Mouse (Mus musculus) kidney, postnatal 25 days (tissue): ENCODE data around the gene Trappc13.
"Not testable (repeated sequence)": the region's sequence is repeated elsewhere in the genome, so short reads cannot be mapped to it uniquely, and the experiment has no call there.

Source experiments
- DNase-seq, 2 experiments: peaks; one replicate each; pipeline ENCODE4 v3.0.0; 2021; ENCODE audit warnings: mixed read lengths in 2 of 2

The Trappc13 gene

GRCm38 (mm10) chr13:104177796-104178649, at the start of gene Trappc13:
Gene Trappc13, minus strand, starts transcription at chr13:104178469.
- peak; percentile 92 to 93 for DNase-seq

- no peak for DNase-seq
Measured at GRCm38 (mm10) chr13:104227478-104227877, 49.2 kb upstream of the Trappc13 start.

DNA sequence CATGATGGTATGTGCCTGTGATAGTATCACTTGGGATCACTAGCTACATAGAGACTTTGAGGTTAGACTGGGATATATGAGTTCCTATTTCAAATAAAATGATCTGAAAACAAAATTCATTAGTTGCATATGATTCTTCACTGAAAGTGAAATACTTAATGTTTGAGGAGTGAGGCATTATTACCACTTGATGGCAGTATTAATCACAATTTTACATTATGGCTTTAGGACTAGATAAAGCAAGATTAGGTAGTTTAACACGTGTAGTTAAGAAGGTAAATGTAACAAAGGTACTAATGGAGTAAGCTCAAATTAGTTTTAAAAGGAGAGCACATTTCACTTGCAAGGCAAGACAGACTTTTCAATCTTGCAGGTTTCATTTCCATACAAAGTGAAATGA, 26.0 kb upstream of the Trappc13 start:
- no peak for DNase-seq

DNA sequence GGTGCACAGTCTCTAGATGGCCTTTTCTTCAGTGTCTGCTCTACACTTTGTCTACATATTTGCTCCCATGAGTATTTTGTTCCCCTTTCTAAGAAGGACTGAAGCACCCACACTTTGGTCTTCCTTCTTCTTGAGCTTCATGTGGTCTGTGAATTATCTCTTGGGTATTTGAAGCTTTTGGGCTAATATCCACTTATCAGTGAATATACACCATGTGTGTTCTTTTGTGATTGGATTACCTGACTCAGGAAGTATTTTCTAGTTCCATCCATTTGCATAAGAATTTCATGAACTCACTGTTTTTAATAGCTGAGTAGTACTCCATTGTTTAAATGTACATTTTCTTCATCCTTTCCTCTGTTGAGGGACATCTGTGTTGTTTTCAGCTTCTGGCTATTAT, 17.6 kb upstream of the Trappc13 start:
- not testable (repeated sequence) for DNase-seq

GRCm38 (mm10) chr13:104187357-104187756, 9.1 kb upstream of the Trappc13 start:
- no peak for DNase-seq

DNA sequence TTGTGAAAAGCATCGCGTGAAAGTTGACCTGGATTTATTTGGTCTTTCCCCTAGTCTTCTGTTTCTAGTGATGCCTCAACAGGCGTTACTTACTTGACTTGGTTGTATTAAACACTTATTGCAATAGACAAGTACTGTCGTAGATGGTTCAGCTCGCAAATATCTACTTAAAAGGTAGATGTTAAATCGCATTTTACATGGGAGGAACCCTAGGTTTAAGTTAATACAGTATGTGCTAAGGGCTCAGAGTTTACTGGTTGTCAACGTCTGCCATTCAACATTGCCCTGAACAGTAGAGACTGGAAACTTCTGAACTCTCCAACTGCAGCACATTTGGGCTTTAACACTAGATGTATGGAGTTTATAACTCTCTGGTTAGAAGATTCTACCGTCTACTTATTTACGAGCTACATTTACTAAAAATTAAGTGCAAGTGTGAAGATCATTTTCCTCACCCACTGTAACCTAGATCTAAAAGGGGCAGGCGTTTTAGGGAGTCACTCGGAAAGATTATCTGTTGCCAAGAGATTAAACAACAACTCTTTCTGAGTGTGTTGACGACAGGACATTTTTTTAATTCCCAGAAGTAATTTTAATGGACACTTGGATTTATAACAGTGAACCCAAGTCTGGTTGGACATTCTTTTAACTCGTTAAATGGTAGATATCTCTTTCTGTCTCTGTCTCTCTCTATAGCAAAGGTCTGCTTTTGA, 1.1 kb upstream of the Trappc13 start:
- DNase-seq: no peak

DNA sequence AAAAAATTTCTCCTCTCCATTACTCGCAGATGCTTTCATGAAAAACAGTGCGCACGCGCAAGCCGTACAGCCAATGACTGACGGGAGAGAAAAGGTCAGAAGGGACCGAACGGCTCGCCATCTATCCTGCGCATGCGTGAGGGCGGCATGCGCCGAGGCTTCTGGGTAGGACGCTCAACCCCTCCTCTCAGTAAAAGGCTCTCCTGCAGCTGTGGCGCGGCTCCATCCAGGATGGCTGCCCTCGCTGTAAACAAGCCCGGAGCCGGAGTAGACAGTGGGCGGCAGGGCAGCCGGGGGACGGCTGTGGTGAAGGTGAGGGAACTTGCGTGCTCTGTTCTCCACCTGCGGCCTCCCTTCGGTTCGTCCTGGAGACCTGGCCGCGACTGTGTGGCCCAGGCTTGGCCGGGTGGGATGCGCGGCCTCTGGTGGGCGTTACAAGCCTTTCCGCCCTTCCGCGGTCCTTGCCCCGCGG, 417 bp upstream of the Trappc13 start, which contains the start of gene Trim23:
Gene Trim23, plus strand, starts transcription at position 148 of the 472 bp plus-strand sequence.
- peak; percentile 99 for DNase-seq

DNA sequence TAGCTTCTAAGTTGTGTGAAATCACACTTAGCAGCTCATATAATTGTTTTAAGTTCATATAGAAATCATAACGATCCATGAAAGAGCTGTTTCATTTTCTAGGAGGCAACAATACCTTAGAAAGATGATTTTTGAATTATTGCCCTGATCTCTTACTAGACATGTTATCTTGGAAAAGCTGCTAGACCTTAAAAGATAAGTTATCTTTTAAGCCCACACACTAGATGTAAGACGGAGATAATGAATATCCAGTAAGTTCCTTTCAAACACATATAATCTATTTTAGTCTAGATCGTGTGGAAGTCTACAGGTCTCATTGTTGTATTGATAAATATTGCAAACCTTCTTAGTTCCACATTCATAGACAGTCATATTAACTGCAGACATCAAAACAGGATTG, 1.4 kb downstream of the Trappc13 start:
- no peak for DNase-seq

DNA sequence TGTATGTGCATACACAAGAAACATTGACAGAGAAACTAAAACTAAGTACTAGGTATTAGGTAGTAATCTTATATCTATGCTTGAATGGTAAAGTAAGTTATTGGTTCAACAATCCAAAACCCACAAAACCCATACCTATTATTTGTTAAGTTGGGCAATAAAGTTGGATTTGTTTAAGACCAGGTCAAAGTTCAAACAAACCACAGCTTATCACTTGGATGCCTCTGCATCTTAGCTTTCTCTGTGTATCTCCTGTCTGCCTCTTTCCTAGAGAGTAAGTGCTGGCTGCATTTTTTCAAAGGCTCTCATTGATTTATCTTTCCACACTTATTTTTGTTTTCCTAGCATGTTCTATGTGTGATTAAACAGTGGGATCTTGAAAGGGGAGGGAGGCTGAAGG, 5.8 kb downstream of the Trappc13 start:
- DNase-seq: no peak

DNA sequence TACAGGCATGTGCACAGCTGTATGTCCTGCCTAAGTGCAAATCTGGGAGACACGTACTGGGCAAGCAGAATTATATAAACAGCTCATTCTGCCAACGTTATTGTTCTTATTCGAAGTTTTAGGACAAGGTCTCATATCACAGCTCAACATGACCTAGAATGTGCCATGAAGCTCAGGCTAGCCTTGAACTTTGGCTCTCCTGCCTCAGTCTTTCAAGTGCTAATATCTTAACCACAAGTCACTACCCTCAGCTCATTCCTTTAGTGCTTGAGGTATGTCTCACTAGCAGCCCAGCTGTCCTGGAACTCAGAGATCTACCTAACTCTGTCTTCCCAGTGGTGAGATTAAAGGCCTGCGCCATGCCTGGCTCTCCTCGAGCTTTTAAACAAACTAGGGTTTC, 6.6 kb downstream of the Trappc13 start:
- no peak for DNase-seq

DNA sequence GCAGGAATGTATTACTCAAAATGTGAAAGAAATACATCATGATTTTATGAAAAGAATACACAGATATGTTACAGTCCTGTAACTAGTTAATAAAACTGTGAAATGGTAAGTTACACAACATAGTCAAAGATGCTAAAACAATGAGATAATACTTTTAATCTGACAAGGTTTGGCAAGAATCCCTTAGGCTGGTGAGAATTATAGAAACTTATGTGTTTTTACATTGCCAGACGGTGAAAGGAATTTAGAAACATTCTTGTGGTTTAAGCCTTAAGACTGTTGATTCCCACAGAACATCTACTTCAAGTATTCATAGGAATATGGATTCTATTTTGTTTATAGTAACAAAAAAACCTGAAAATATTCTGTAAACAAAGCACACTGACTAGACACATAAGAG, 22.6 kb downstream of the Trappc13 start:
- DNase-seq: no peak

DNA sequence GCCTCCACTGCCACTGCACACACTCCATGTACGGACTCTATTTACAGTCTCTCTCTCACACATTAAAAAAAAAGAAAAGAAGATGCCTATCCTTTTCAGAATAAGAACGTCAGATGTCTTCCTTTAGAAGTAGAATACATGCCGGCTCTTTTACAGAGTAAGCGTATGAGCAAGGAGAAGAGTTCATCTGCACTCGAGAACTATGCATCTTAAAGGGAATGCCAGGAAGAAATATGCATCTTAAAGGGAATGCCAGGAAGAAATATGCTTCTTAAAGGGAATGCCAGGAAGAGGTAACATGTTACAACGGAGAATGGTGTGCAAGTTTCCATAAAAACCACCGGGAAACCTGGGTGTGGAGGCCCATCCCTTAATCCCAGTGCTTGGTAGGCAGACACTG, 23.2 kb downstream of the Trappc13 start:
- no peak for DNase-seq

- DNase-seq: no peak
Measured at GRCm38 (mm10) chr13:104154180-104154579, 24.1 kb downstream of the Trappc13 start.

DNA sequence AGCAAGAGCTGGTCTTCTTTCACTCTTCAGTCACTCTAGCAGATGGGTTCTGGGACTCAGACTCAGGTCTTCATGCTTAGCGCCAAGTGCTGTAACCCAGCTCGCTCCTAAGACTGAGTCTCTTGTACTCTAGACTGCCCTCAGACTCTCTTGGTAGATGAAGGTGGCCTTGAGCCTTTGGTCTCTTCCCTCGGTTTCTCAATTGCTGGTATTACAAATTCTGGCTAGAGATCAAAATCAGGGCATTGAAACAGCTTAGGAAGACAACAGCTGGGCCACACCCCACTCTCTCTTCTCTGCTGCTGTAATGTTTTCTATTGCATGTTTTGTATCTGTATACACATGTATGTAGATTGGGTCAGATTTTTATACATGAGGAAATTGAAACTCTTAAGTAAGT, 32.6 kb downstream of the Trappc13 start:
- DNase-seq: no peak

DNA sequence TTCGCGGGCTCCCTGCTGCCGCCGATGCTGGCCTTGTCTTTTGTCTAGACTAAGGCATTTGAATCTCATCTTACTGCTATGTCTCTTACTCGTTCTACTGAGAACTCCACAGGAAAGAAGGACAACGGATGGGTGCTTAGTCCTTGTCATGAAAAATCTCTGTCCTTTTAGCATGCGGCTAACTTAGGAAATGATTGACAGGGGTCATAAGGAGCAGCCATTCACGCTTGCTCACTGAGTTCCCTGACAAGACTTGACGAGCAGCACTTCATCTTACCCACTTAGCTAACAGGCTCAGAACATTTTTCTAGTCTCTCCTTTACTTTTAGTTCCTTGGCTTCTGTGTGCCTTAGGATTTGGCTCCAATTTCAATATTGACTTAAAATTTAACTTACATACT, 33.4 kb downstream of the Trappc13 start:
- no peak for DNase-seq

DNA sequence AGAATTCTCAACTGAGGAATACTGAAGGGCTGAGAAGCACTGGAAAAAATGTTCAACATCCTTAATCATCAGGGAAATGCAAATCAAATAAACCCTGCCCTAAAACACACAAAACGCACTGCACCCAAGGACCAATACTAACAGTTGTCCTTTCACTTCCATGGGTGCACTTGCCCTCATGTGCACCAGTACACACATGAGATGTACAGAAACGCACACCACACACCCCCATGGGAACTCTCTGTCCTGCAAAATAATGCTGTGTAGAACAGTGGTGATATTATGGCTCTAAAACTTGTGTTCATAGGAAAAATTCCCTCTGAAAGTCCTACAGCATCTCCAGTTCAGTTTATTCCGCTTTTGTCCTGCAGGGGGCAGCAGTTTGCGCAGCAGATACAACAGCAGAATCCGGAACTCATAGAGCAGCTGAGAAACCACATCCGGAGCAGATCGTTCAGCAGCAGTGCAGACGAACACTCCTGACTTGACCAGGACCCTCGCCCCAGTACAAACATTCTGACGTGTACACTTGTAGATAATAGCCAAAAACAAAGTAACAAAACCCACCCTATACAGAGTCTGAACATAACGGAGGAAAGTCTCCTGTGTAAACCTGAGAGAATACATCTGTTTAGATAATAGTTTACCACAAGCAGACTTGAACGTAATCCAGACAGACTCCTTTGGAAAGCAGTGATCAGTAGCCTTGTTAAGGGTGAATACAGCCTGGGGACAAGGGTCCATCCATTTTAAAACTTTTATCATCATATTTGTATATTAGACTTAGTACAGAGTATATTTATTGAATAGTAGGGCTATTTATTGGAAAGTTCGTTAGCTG, 38.7 kb downstream of the Trappc13 start:
- DNase-seq: peak; percentile 78 to 91

- no peak for DNase-seq
Measured at GRCm38 (mm10) chr13:104134510-104135085, 43.7 kb downstream of the Trappc13 start.

DNA sequence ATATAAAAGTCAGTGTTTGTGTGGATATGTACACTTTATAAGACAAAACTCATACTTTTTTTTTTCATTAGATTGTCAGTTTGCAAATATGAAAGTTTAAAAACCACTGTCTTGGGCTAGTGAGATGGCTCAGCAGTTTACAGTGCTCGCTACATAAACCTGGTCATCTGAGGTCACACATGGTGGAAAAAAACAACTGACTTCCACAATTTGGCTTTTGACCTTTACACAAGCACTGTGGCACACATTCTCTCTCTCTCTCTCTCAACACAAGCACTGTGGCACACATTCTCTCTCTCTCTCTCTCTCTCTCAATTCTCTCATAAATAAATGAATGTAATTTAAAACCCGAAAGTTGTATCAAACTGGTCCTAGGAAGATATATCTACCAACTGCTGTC, 45.7 kb downstream of the Trappc13 start:
- no peak for DNase-seq

DNA sequence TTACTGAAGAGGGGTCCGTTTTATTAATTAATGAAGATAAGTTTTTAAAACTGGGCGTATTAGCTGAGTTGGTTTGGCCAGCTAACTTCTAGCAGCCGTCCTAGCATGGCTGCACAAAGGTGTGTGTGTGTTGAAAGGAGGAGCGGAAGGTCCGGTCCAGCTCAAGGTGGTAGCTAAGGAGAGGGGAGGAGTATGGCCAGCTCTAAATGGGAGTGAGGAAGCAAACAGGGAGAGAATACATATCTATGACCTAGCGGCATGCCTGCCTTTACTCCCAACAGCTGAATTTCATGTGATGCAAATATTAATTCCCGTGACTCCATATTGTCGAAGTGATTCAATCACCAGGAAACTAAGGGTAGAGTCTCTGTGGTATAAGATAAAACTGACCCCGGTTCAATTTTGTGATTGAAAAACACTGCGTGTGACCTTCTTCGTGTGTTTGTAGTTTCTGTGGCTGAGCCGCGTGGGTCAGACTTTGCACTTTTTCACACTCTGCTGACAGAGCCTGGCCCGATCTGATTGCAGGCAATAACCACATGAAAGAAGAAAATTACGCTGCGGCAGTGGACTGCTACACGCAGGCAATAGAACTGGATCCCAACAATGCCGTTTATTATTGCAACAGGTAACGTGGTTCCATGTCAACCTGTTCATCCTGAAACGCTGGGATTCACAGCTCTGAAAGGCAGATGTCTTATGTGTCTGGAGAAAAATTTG, 54.4 kb downstream of the Trappc13 start:
- peak in 1 of 2 experiments; percentile 11 for DNase-seq

DNA sequence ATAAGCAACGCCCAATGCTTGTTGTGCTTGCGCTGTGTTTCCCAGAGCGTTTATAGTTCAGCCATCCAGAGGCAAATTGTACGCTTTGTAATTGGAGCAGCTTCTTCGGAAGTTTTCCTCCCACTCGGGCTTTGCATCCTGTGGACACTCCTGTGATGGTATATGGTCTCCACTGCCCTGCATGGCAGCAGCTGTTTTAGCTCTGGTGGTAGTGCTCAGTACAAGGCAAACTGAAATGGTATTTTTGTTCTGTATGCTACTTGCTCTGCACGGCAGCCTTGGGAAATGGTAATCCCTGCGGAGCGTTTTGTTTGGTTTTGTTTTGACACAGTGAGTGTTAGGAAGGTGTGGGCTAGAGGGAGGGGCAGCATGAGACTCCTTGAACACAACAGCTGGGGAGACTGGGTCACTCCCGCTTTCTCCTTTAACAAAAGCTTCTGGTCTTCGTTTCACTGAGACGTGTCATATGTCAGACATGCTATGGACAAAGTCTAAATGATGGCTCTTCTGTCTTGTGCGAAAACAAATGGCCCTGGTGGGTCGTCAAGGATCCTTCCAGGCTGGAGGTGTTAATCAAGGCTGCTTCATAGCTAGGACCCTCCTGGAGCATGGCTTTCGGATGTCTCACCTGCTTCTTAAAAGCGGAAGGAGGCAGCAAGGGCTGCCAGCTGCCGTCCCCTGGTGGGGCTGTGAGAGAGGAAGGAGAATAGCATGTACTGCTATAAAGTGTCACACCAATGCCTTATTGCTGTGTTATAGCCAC, 56.0 kb downstream of the Trappc13 start:
- no peak for DNase-seq

GRCm38 (mm10) chr13:104114827-104115226, 63.4 kb downstream of the Trappc13 start:
- DNase-seq: no peak
